Mouse (Mus musculus): ENCODE results near the gene Olfr410. TPM values are rescaled to one million over a fixed set of nuclear protein-coding genes. Genes with fewer than 3 reads are reported as not detected.

Olfr410 gene
- total RNA-seq (2014; fragmentation: Nextera tagmentation): not detected in 2 replicates
- total RNA-seq (2017): not detected in 2 replicates

DNA sequence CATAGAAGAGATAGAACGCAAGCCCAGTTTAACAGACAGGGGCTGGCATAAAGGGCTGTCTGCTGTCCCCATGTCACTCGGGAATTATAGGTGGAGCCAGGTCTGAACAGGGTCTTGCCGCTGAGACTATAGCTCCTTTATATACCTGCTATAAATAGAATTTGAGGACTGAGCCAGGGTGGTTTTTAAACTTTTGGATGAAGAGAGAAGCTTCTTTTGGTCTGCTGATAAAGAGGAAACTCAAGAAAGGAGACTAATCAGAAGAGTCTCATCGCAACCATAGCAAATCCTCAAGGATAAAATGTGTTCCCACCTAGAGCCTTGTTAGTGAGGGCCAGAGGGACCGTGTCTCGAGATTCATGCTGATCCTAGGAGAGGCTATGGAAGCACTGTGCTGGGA lies at the start of gene Olfr410:
Gene Olfr410, minus strand, starts transcription at position 101 of the 400 bp plus-strand sequence.
- no peak for ATAC-seq (replicated peaks; ENCODE audit: low FRiP score, low TSS enrichment, poor library complexity, severe bottlenecking)

- no peak for ATAC-seq (replicated peaks; ENCODE audit: low FRiP score, low TSS enrichment, poor library complexity, severe bottlenecking)
Measured at GRCm38 (mm10) chr11:74387203-74387602, 49.4 kb upstream of the Olfr410 start.

- no peak for ATAC-seq (replicated peaks; ENCODE audit: low FRiP score, low TSS enrichment, poor library complexity, severe bottlenecking)
Measured at GRCm38 (mm10) chr11:74385674-74386073, 47.8 kb upstream of the Olfr410 start.

DNA sequence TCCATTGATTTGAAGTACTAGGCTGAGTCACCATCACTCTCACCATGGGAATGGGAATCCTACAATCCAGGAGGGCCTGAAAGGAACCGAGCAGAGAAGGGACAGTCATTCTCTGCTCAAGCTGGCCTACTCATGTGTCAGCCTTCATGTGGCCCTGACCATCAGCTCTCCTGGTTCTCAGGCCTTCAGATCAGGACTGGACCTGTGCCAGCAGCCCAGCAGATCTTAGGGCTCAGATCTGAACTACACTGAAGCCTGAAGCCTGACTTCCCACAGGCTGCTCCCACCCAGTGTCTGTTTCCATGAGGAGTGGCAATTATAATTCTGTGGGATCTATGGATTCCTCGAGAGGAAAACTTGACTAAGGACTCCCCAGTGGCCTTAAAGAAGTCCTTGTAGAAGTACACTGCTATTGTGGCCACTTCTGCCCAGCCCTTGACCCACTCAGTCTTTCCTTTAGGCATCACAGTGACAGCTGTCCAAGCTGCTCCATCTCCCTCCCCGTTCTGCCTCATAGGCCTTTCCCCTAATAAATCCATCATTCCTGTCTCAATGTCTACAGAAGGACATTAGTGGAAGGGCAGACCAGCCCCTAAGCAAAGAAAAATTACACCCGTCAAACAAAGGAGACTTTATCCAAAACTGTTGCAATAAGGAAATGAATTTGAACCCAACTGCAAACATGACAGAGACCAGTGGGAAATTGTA lies 41.5 kb upstream of the Olfr410 start:
- ATAC-seq (replicated peaks; ENCODE audit: low FRiP score, low TSS enrichment, poor library complexity, severe bottlenecking): no peak

DNA sequence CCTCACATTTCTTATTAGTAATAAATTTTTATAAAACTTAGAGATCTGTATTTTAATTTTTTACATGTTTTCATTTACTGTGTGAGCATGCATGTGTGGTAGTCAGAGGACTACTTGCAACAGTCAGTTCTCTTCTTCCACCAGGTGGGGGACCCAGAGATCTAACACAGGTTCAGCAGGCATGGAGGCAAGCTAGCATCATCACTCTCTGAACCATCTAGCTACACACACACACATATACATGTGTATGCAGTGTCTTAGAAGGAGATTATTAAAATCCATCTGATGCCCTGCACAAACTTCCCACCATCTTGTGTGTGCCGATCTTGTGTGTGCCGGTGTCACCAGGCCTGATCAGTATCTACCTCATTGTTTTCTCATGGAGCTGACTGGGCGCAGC lies 39.0 kb upstream of the Olfr410 start:
- peak; percentile 82 for ATAC-seq (replicated peaks; ENCODE audit: low FRiP score, low TSS enrichment, poor library complexity, severe bottlenecking)

GRCm38 (mm10) chr11:74371393-74372100 lies 33.7 kb upstream of the Olfr410 start:
- peak; percentile 50; the same call in 1 of the 2 replicates for ATAC-seq (replicated peaks; ENCODE audit: low FRiP score, low TSS enrichment, poor library complexity, severe bottlenecking)

- ATAC-seq (replicated peaks; ENCODE audit: low FRiP score, low TSS enrichment, poor library complexity, severe bottlenecking): no peak
Measured at GRCm38 (mm10) chr11:74361769-74362168, 23.9 kb upstream of the Olfr410 start, which contains the start of gene Olfr412. Gene Olfr412, plus strand, starts transcription at chr11:74362069.

- no peak for ATAC-seq (replicated peaks; ENCODE audit: low FRiP score, low TSS enrichment, poor library complexity, severe bottlenecking)
Measured at GRCm38 (mm10) chr11:74352550-74352949, 14.7 kb upstream of the Olfr410 start, which contains the start of gene Olfr411. Gene Olfr411, minus strand, starts transcription at chr11:74352650.

- no peak for ATAC-seq (replicated peaks; ENCODE audit: low FRiP score, low TSS enrichment, poor library complexity, severe bottlenecking)
Measured at GRCm38 (mm10) chr11:74328781-74329180, 9.1 kb downstream of the Olfr410 start.

DNA sequence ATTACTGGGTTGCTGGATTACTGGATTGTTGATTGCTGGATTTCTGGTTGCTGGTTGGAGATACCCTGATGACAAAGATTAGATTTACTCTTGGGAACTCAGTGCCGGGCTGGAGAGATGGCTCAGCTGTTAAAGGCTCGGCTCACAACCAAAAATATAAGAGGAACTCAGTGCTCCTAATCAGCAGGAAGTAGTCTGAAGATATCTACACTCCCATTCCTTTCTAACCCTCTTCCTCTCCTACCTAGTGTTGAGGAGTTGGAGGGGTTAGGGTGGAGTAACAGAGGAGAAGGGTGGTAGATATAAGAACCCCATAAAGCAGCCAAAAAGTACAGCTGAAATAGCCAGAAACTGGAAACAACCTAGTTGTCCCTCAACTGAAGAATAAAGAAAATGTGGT lies 11.8 kb downstream of the Olfr410 start:
- ATAC-seq (replicated peaks; ENCODE audit: low FRiP score, low TSS enrichment, poor library complexity, severe bottlenecking): no peak

GRCm38 (mm10) chr11:74287256-74287655 lies 50.6 kb downstream of the Olfr410 start:
- ATAC-seq (replicated peaks; ENCODE audit: low FRiP score, low TSS enrichment, poor library complexity, severe bottlenecking): no peak

- no peak for ATAC-seq (replicated peaks; ENCODE audit: low FRiP score, low TSS enrichment, poor library complexity, severe bottlenecking)
Measured at GRCm38 (mm10) chr11:74283436-74283835, 54.4 kb downstream of the Olfr410 start, which contains the start of gene Olfr59. Gene Olfr59, plus strand, starts transcription at chr11:74283736.

Other genes starting within 250 kb of the Olfr410 start
- gene Olfr401, start 224.3 kb downstream of the Olfr410 start, total RNA-seq (2014; fragmentation: Nextera tagmentation): not detected in 2 replicates
- not detected in 2 replicates for gene Olfr401, start 224.3 kb downstream of the Olfr410 start, total RNA-seq (2017)
- not detected in 2 replicates for gene Olfr402, start 184.5 kb downstream of the Olfr410 start, total RNA-seq (2014; fragmentation: Nextera tagmentation)
- gene Olfr402, start 184.5 kb downstream of the Olfr410 start, total RNA-seq (2017): not detected in 2 replicates
- gene Olfr403, start 151.8 kb downstream of the Olfr410 start, total RNA-seq (2014; fragmentation: Nextera tagmentation): not detected in 2 replicates
- not detected in 2 replicates for gene Olfr403, start 151.8 kb downstream of the Olfr410 start, total RNA-seq (2017)
- not detected in 2 replicates for gene Olfr43, start 126.7 kb downstream of the Olfr410 start, total RNA-seq (2014; fragmentation: Nextera tagmentation)
- gene Olfr43, start 126.7 kb downstream of the Olfr410 start, total RNA-seq (2017): not detected in 2 replicates
- gene Olfr406, start 78.2 kb downstream of the Olfr410 start, total RNA-seq (2014; fragmentation: Nextera tagmentation): not detected in 2 replicates
- gene Olfr406, start 78.2 kb downstream of the Olfr410 start, total RNA-seq (2017): not detected in 2 replicates
- not detected in 2 replicates for gene Olfr59, start 54.3 kb downstream of the Olfr410 start, total RNA-seq (2014; fragmentation: Nextera tagmentation)
- gene Olfr59, start 54.3 kb downstream of the Olfr410 start, total RNA-seq (2017): not detected in 2 replicates
- not detected in 2 replicates for gene Olfr411, start 14.6 kb upstream of the Olfr410 start, total RNA-seq (2014; fragmentation: Nextera tagmentation)
- not detected in 2 replicates for gene Olfr411, start 14.6 kb upstream of the Olfr410 start, total RNA-seq (2017)
- not detected in 2 replicates for gene Olfr412, start 24.0 kb upstream of the Olfr410 start, total RNA-seq (2014; fragmentation: Nextera tagmentation)
- gene Olfr412, start 24.0 kb upstream of the Olfr410 start, total RNA-seq (2017): not detected in 2 replicates

Data from megakaryocyte-erythroid progenitor cell, adult 5-6 weeks (primary cell).